Mouse (Mus musculus): ENCODE results near the gene 1700025G04Rik.

Gene 1700025G04Rik

DNA sequence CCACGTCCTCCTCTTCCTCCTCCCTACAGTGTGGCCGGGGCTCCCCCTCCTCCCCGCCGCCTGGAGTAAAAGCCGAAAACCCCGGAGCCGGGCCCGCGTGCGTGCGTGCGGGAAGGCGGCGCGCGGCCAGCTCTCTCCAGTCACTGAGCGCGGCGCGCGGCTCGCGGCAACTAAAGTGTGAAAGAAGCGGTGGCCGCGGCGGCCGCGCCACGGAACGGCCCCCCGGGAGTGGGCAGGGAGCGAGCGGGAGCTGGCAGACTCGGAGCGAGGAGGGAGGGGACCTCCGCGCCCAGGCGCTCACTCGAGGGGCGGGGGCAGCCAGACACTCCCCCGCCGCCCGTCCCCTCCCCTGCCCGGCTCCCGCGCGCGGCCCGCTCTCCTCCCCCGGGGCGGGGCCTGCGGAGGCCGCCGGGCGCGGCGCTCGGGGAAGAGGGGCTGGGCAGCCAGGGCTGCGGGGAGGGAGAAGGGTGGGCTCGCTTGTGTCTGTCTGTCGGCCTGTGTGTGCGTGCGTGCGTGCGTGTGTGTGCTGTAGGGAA, at the start of gene 1700025G04Rik:
Gene 1700025G04Rik (minus strand): TSS at position 108 of the 536 bp plus-strand sequence.
- DNase-seq (ENCODE audit: low spot score in 2 of 2): peak; percentile 71 to 72

DNA sequence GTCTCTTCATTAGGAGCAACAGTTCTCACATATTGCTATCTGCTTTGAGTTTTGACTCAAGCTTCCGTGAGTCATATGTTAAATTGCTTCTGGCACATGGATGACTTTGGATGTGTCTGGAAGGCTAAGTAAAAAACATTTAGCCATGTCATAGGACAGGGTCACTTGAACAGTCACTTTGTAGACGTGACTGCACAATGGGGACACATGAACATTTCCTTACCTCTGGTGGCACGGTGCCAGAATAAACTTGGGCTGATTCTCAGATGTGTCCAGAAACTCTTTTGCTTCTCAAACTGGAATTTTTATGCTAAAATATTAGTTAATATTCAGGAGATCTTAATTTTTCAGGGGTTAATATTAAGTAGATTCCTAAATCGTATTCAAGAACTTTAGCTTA, 49.6 kb upstream of the 1700025G04Rik start:
- no peak for DNase-seq (ENCODE audit: low spot score in 2 of 2)

DNA sequence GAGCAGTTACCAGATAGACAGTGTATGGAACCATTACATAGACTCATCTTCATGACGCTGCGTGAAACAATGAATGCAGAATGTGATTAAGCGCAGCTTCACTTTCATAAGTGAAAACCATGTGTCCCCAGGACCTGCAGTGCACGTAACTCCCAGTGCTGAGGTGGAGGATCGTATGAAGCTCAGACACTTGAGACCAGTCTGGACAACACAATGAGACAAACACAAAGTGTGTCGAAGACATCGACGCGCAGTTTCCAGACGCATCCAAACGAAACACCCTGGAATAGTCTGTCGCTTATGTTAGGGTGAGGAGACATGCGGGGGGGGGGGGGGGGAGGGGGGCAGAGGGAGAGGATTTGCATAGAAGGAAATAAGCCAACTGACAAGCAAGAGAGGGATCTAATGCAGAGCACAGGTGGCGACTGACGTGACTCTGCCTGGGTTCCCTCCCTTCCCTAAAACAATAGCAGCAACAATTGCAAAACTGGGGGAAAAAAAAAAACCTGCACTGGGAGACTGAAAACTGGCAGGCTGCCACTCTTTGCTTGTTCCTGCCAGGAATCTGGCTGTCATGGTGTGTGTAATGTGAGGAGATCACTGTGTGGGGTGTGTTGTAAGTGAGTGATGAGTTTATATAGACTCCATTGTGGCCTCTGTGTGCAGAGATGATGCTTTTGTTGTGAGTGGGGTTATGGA, 40.3 kb upstream of the 1700025G04Rik start:
- peak; percentile 3 to 4 for DNase-seq (ENCODE audit: low spot score in 2 of 2)

DNA sequence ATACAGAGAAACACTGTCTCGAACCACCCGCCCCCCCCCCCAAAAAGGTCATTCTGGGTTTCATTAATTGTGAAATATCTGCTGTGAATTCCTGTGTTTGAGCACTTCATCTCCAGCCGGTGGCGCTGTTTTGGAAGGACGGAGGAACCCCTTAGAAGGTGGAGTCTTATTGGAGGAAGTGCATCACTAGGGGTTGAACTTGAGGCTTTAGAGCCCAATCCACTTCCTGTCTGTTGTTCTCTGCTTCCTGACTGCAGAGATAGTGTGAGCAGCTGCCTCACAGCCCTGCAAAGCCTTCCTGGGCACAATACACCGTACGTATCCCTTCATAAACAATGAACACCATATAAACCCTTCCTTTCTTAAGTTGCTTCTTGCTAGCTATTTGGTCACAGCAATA, 35.5 kb upstream of the 1700025G04Rik start:
- DNase-seq (ENCODE audit: low spot score in 2 of 2): no peak

DNA sequence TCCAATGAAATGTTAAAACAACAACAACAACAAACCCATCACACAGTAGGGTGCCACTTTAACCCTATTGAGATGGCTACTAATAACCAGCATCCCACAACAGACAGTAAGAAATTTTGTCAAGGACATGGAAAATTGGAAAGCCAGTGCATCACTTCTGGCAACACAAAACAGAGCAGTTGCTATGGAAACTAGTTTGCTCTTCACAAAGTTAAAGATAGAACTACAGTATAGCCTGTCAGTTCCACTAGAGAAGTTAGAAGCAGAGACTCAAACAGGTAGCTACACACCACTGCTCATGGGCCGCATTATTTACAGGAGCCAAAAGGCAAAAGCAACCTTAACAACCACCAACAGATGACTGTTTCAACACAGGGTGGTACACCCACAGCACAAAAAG, 20.2 kb upstream of the 1700025G04Rik start:
- DNase-seq (ENCODE audit: low spot score in 2 of 2): no peak

DNA sequence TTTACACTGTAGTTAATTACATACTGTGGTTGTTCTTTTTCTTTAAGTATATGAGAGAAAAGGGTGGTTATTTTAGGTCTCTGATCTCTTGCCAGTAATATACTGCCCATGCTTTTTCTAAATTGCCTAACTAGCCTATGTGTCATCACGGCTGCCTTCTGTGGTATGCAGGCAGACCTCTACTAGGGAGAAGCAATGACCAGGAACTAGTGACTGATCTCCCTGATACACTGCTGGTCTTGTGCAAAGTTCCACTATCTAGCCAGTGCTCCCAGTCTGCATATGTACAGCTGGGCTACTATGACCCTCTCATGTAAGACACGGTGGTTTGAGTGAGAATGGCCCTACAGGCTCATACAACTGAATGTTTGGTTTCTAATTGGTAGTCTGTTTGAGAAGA, 16.2 kb upstream of the 1700025G04Rik start:
- no peak for DNase-seq (ENCODE audit: low spot score in 2 of 2)

DNA sequence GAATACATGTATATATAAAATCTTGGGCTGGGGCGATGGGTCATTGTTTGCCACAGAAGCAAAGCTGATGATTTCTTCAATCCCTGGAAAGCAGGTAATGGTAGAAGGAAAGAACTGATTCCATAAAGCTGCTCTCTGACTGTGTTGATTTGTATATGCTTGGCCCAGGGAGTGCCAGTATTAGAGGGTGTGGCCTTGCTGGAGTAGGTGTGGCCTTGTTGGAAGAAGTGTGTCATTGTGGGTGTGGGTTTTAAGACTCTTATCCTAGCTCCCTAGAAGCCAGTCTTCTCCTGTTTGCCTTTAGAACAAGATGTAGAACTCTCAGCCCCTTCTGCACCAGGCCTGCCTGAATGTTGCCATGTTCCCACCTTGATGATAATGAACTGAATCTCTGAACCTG, 15.3 kb upstream of the 1700025G04Rik start:
- no peak for DNase-seq (ENCODE audit: low spot score in 2 of 2)

DNA sequence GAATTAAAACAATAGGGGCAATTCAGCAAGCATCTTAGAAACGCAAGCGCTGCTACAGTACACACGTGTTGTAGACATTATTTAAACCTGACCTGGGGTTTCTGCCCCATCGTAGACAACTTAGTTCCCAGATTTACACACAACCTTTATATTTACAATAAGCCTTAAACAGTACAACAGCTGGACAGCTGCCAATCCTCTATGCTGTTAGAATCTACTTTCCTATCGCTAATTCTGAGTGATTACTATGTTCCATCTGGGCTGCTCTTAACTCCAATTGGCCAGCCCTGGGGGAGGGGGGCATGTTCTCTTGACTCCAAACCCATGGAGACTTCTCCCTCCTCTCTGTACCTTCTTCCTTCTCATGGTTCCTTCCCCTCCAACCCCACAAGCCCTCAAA, 11.8 kb upstream of the 1700025G04Rik start:
- no peak for DNase-seq (ENCODE audit: low spot score in 2 of 2)

DNA sequence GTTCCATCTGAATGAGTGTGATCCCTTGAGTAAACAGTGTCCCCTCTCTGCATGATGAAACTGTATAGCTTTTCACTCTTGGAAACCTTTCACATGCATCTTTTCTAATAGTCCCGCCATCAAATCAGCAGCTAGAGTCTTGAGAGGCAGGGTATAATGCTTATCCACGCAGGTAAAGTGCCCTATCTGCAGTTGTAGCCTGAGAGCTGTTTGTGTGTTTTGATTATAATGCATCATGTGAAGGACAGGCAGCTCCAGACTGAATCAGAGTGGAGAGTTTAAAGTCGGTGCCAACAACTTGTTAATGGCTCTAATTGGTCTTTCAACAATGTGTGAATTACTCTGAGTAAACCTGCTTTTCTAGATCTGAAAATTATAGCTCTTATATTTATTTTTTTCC, 6.1 kb upstream of the 1700025G04Rik start:
- DNase-seq (ENCODE audit: low spot score in 2 of 2): no peak

DNA sequence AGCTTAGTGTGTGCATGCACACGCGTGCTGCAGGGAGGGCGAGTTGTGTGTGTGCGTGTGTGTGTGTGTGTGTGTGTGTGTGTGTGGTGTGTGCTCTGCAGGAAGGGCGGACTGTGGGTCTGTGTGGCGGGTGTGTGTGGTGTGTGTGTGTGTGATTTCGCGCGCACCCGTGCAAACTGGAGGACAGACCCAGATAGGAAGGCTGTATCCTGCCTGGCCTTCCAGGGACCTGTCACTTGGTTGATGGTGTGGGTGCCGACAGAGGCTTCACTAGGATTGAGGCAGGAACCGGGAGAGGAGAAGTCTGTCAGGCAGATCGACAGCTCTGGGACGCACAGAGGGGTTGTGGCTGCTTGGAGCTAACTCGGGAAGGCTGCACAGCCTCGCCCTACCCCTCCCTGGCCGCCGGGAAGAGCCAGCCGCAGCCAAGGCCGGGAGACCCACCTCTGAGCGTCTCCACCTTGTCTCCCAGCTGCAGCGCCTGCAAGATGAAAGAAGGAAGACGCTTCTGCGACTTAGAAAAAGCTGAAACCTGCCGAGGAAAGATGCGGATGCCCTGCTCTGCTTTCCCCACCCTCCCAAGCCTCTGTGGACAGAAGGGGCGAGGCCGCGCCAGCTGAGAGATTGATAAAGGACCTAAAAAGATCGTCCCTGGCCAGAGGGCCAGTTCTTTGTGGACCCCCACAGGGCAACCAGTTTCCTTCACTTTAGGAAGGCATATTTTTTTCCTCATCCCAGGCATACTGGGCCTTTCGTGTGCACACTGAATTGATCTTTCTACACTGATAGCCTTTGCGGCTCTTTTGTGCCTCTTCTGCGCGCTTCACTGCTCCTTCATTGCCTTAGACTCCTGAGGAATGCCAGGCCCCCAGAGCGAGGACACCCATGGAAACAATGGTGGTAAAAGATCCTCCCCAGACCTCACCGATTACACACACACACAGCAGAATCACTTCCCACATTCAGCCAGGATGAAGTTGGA, 930 bp upstream of the 1700025G04Rik start:
- DNase-seq (ENCODE audit: low spot score in 2 of 2): peak; percentile 39 to 45

DNA sequence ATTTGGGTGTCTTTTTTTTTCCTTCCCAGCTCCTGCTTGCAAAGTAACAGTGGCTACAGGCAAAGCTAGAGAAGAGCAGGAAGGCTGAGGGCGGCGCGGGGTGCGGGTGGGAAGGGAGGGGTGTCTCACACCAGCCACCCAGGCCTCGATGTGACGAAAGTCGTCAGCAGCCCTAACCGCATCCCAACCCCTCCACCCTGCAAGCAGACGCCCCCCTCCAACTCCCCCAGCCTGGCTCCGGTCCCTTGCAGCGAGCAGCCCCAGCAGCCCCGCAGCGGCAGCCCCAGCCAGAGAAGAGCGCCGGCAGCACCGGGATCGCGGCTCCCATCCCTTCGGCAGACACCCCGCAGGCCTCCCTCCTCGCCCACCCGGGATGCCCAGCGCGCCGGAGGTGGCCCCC, 399 bp downstream of the 1700025G04Rik start:
- DNase-seq (ENCODE audit: low spot score in 2 of 2): peak; percentile 33 to 35

DNA sequence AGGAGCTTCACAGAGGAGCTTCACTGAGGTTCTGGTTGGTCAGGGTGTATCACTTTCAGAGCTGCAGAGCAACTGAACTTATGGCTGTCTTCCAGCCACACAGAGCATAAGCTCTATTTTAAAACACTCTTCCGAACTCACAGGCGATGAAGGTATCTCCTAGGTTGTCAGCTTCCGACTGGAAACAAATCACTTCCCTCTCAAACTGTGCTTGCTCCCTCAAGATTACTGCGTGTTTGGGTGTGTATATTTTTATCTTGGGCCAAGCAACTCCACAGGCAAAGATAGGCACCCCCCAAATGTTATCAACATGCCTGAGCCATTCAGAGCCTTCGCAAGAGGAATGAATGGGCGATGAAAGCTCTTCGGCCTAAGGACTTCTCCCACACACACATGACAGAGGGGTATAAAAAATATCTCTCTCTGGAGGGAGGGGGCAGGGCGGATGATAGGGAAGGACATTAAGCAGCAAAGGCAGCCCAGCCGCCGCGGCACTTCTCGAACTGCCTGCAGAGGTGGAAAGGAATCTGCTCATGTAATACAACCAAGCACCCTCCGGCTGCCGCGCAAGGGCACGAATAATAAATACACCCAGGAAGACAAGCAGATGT, 1.0 kb downstream of the 1700025G04Rik start:
- peak; percentile 45 to 50 for DNase-seq (ENCODE audit: low spot score in 2 of 2)

DNA sequence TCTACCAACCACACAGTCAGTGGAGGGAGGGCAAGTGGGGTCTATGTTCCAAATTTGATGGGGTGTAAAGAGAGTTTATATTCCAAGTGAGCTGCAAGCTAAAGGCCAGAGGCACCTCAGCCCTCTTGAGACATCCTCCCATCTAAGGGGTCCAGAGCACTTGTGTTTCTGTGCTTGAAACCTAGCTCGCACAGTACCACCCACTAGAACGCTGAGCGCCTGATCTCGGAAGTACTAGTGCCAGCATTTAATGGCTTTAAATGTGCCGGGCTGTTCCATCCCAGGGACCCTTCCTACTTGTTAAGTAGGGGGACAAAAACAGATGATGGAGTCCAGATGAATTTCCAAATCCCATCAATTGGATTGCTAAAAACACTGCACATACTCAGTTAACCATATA, 1.9 kb downstream of the 1700025G04Rik start:
- DNase-seq (ENCODE audit: low spot score in 2 of 2): no peak

DNA sequence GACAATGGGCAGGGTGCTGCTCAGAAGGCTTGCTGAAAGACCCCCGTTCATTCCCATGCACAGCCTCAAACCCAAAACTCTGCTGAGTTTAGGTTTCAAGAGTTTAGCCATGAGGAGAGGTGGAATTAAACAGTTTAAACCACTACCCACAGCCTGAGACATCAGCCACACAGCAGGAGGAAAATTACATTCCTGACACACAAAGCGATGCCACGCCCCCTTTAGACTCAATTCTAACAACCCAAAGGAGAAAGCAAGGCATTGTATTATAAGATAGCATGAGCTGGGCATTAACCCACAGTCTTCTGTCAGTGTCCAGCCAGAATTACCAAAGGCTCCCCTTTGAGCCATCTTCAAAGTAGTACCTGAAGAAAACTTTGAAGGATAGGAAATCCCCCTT, 3.0 kb downstream of the 1700025G04Rik start:
- DNase-seq (ENCODE audit: low spot score in 2 of 2): no peak

DNA sequence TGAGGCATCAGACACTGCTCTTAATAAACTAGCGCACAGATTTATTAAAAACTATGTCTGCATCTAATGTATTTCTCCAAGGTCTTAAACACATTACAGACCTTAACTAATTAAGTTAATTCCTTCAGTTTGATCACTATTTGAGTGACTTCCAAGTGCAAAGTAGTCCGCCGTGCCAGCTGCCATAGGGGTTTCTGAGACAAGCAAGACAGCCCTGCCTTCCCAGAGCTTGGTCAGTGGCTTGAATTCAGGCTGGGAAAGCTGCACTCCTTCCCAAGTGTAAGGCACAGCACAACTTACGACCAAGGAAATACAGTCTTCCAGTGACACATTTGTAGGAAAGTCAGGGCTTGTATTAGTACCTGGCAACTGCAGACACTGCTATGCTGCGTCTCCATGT, 4.4 kb downstream of the 1700025G04Rik start:
- DNase-seq (ENCODE audit: low spot score in 2 of 2): no peak

DNA sequence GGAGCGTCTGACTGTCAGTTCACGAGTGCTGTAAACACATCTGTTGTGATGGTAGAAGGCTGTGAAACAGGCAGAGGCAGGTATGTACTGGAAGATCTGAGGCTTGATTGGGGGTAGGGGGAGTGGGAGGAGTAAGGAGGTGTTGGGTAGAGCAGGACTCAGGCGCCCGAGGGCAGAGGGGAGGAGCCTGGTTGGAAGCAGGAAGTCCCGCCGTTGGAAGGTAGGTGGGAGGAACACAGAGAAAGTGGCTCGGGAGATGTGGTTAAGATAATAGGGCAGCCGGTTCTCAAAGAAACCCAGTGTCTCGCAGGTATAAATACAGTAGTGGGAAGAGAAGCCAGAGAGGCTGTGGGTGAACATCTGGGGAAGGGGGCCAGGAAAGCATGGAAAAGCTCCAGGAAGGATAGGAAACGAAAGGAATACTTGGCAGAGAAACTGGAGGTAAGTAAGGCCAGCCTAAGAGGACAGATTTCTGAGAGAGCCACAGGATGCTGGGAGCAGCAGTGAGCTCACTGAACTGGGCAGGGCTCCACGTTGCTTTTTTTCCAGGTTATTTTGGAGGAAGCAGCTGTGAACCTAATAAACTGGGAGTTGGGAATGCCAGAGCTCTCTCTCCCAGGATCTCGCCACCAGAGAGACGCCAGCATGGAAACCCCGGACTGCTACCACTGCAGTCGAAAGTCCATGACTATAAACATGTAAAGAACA, 5.1 kb downstream of the 1700025G04Rik start:
- no peak for DNase-seq (ENCODE audit: low spot score in 2 of 2)

DNA sequence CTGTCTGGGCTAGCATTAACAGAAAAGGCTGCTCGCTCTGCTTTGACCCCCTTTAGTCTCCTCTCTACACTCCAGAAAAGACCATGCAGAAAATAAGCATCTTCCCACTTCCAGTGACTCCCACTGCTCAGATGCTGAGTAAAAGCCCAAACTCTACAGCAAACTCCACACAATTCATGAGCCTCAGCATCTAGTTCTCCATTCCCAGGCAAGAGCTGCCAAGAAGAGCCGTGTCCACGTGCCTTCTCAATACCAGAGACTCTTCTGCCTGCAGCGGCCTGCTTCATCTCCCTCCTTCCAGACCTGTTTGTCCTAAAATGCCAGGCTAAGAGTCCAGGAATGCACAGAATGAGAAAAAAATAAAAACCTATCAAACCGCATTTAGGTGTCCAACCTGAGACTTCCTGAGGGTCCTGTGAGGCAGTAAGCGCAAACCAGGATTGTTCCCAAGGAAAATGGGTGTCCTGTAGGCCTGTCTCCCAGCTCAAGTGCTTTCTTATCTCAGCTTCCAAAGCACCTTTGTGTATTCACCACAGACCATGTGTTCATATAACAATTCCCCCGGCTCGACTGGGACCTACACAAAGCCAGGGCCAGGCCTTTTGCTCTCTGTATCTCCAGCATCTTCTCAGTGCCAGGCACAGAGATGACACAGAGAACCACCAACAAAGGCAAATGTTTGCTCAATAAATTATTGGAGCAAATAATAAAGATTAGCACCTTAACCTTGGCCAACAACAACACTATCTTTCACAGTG, 7.8 kb downstream of the 1700025G04Rik start:
- peak; percentile 23 to 63 for DNase-seq (ENCODE audit: low spot score in 2 of 2)

DNA sequence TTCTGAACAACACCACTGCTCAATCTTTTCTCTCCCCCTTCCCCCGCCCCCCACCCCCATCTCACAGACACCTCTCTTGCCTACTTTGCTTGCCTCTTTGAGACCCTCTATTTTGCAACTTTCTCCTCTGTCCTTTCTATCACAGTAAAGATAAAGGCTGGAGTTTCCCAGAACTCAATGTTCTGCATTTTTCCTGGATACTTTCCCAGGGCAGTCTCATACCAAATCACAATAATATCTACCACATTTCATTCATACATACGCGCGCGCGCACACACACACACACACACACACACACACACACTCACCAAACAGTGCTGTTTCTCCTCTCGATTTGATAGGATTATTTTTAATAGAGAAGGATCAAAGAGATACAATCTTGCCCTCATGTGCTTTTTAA, 8.8 kb downstream of the 1700025G04Rik start:
- no peak for DNase-seq (ENCODE audit: low spot score in 2 of 2)

DNA sequence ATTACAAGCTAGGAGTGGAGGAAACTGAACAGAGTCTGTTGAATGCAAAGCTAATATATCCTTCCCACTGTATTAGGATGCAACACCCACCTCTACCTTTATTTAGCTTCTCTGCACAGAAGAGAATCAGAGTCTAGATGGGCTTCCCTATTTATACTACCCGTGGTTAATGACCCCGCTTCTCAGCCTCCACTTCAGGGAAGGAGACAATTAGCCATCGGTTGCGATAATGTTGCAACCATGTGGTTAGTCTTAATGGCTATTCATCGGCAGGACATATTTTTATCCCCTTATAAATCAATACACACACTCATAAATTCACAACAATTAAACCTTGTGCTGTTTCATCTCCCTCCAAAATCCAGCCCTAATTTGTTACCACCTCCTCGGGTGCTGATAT, 9.7 kb downstream of the 1700025G04Rik start:
- DNase-seq (ENCODE audit: low spot score in 2 of 2): no peak

DNA sequence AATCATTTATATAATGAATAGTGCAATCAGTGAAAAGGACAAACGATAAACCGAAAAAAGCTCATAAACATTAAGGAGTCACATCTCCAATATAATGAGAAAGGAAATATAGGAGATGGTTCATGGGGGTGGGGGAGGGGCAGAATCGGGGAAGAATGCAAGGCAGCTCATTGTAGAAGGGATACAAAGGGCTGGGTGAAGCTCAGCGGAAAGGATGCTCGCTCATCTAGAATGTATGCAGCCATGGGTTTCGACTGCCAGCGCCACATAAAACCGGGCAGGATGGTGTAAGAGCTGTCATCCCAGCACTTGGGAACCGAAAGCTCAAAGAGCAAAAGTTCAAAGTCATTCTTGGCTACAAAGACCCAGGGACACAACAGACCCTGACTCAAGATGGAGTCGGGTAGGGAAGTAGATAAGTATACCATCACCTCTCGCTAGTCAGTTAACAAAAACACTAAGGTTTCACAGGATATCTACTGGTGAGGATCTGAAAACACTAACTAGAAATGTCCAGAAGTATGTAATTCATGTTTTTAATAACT, 12.7 kb downstream of the 1700025G04Rik start:
- no peak for DNase-seq (ENCODE audit: low spot score in 2 of 2)

Measured in right cerebral cortex, postnatal 36 days (tissue).